In the genomic region with DNA sequence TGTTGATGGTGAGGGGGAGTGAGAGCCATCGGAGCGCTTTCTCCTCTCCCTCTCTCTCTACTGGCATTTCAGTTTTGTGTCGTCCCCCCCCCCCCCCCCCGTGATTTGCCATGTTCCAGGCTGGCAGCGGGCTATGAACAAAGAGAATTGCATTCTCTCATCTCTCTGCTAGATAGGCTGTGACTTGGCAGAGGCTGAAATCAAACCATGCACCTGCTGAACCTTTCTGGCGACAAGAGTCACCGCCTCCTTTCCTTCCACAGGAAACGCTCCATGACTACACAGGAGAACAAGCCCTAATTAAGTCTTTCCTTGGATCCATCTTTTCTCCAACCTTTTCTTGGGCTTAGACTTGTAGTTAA, we compare ENCODE assay signal across 9 mouse cellular contexts. TPM values are rescaled to one million over a fixed set of nuclear protein-coding genes. Genes with fewer than 3 reads are reported as not detected.
DNase-seq lines count a peak whose midpoint lies in the region; ATAC-seq and TF ChIP-seq lines count a peak whose summit lies in the region.
"Had no signal": no experiment of that assay in that cellular context is flagged by ENCODE, and none has a peak within 500 bp of the region (broad histone marks: within the 10 kb centered on the region; RNA-seq: fewer than 3 reads in every experiment).

No protein-coding gene starts in this region.

- H3K4me2 ChIP-seq in lung, embryonic 16.5 days (ENCODE audit: low read depth, low read length) = peak overlapping the region; percentile 30
- H3K4me2 ChIP-seq in forebrain, postnatal 0 days (ENCODE audit: low read depth) = peak overlapping the region; percentile 42
- peak overlapping the region; percentile 42 for H3K4me2 ChIP-seq in neural tube, embryonic 15.5 days

- no peak overlapping the region for H3K9ac ChIP-seq in lung, embryonic 16.5 days (ENCODE audit: low read length)
- no peak overlapping the region; the same call in 1 of the 2 replicates for H3K9ac ChIP-seq in forebrain, postnatal 0 days
- H3K9ac ChIP-seq in neural tube, embryonic 15.5 days (replicated peaks) = no peak overlapping the region

- DNase-seq in heart, embryonic 10.5 days (ENCODE audit: low spot score) = no peak
- no peak for DNase-seq in heart, postnatal 10 days
- no peak for DNase-seq in lung, adult 2 months
- DNase-seq in forebrain, postnatal 0 days = peak; percentile 37
- DNase-seq in T-cell, adult 2 months (ENCODE audit: low spot score) = no peak
- DNase-seq in urinary bladder, postnatal 4 days (ENCODE audit: low spot score in 2 of 2) = no peak

- H3K4me1 ChIP-seq in heart, embryonic 10.5 days = peaks cover 16% of the 10 kb centered on the region
- no peaks in the 10 kb centered on the region; the same call in 1 of the 2 replicates for H3K4me1 ChIP-seq in lung, embryonic 16.5 days (replicated peaks; ENCODE audit: control insufficient read depth, insufficient read depth, low read length)
- no peaks in the 10 kb centered on the region; the same call in 1 of the 2 replicates for H3K4me1 ChIP-seq in lung, adult 2 months (ENCODE audit: control insufficient read depth, insufficient read depth, low read length)
- peaks cover 3% of the 10 kb centered on the region; the same call in 1 of the 2 replicates for H3K4me1 ChIP-seq in forebrain, postnatal 0 days (ENCODE audit: insufficient read depth)
- H3K4me1 ChIP-seq in neural tube, embryonic 15.5 days = peaks cover 11% of the 10 kb centered on the region

- H3K36me3 ChIP-seq in heart, embryonic 10.5 days = no peaks in the 10 kb centered on the region
- no peaks in the 10 kb centered on the region for H3K36me3 ChIP-seq in lung, embryonic 16.5 days (ENCODE audit: control insufficient read depth, insufficient read depth, low read length)
- no peaks in the 10 kb centered on the region for H3K36me3 ChIP-seq in forebrain, postnatal 0 days (ENCODE audit: insufficient read depth)
- no peaks in the 10 kb centered on the region for H3K36me3 ChIP-seq in neural tube, embryonic 15.5 days

- no peak overlapping the region for H3K27ac ChIP-seq in heart, embryonic 10.5 days
- peak overlapping the region; percentile 57 for H3K27ac ChIP-seq in lung, embryonic 16.5 days (ENCODE audit: low read length)
- peak overlapping the region; percentile 70 for H3K27ac ChIP-seq in forebrain, postnatal 0 days (ENCODE audit: low read depth, low read length)
- H3K27ac ChIP-seq in neural tube, embryonic 15.5 days (replicated peaks) = no peak overlapping the region

- intact Hi-C loops in heart, postnatal 10 days (cut with DNase I) = loop anchor here (5.0 kb wide), 2 partner anchors 242 to 287 kb away; no protein-coding TSS in a partner anchor

- 48% methylated on average over 8 of the region's 8 CpGs for WGBS in heart, embryonic 10.5 days
- 31% methylated on average over 7 of the region's 8 CpGs for WGBS in lung, embryonic 16.5 days
- WGBS in lung, adult 2 months = 23% methylated on average over 7 of the region's 8 CpGs
- 22% methylated on average over 6 of the region's 8 CpGs for WGBS in forebrain, postnatal 0 days
- 45% methylated on average over 6 of the region's 8 CpGs for WGBS in neural tube, embryonic 15.5 days

- ATAC-seq in lung, embryonic 16.5 days (ENCODE audit: low read depth) = no peak
- peak; percentile 56; the same call in 1 of the 2 replicates for ATAC-seq in forebrain, postnatal 0 days
- ATAC-seq in neural tube, embryonic 15.5 days (ENCODE audit: low FRiP score) = no peak
- ATAC-seq: Patski had no signal

- H3K9me3 ChIP-seq in heart, embryonic 10.5 days = no peaks in the 10 kb centered on the region
- H3K9me3 ChIP-seq in lung, embryonic 16.5 days (ENCODE audit: control insufficient read depth, low read length) = no peaks in the 10 kb centered on the region
- H3K9me3 ChIP-seq in forebrain, postnatal 0 days (ENCODE audit: low read length) = no peaks in the 10 kb centered on the region
- H3K9me3 ChIP-seq in neural tube, embryonic 15.5 days (replicated peaks) = no peaks in the 10 kb centered on the region

- peaks cover 40% of the 10 kb centered on the region for H3K27me3 ChIP-seq in heart, embryonic 10.5 days (ENCODE audit: insufficient read depth, poor library complexity, severe bottlenecking)
- peaks cover 10% of the 10 kb centered on the region for H3K27me3 ChIP-seq in lung, embryonic 16.5 days (ENCODE audit: control insufficient read depth, insufficient read depth, low read depth, low read length)
- H3K27me3 ChIP-seq in forebrain, postnatal 0 days (ENCODE audit: insufficient read depth, low read length) = no peaks in the 10 kb centered on the region
- no peaks in the 10 kb centered on the region for H3K27me3 ChIP-seq in neural tube, embryonic 15.5 days (replicated peaks)
- H3K27me3 ChIP-seq: Patski had no signal

- peak overlapping the region; percentile 32; the same call in 1 of the 2 replicates for H3K4me3 ChIP-seq in heart, embryonic 10.5 days
- no peak overlapping the region for H3K4me3 ChIP-seq in lung, embryonic 16.5 days (ENCODE audit: low read length)
- H3K4me3 ChIP-seq in lung, adult 2 months (replicated peaks; ENCODE audit: extremely low read depth, low read depth, low read length) = no peak overlapping the region
- no peak overlapping the region for H3K4me3 ChIP-seq in forebrain, postnatal 0 days (ENCODE audit: low read depth, low read length)
- H3K4me3 ChIP-seq in neural tube, embryonic 15.5 days (replicated peaks) = no peak overlapping the region

- TF ChIP-seq CTCF in lung, adult 2 months (IDR thresholded peaks at IDR 0.05; ENCODE audit: insufficient read depth, low read length) = no peak
- TF ChIP-seq CTCF in forebrain, postnatal 0 days (IDR thresholded peaks at IDR 0.05; ENCODE audit: low read depth) = no peak

- no peak for TF ChIP-seq POLR2A in lung, adult 2 months (IDR thresholded peaks at IDR 0.05; ENCODE audit: borderline replicate concordance, extremely low read depth, low read depth, low read length)

RNA-seq across cellular contexts. Expression of gene Slc4a8, which starts 6.1 kb away (rescaled TPM):
- polyA plus RNA-seq in heart, embryonic 10.5 days (2016; fragmentation: Nextera tagmentation; extraction: Ambion mirVana) = 2.2 and 2.3 TPM in 2 replicates
- total RNA-seq in heart, postnatal 10 days (2021) = 1 to 10 TPM; 2.6 to 7.8 TPM
- polyA plus RNA-seq in lung, embryonic 16.5 days (2015; fragmentation: Nextera tagmentation; extraction: Ambion mirVana) = 2.5 and 4.2 TPM in 2 replicates
- polyA plus RNA-seq in lung, adult 2 months (2012; rRNA removed) = 4.3 and 4.4 TPM in 2 replicates
- 17.8 and 38.3 TPM in 2 replicates for total RNA-seq in forebrain, postnatal 0 days (2014; rRNA removed)
- polyA plus RNA-seq in forebrain, postnatal 0 days (2015; fragmentation: Nextera tagmentation; extraction: Ambion mirVana) = 30.3 and 31.2 TPM in 2 replicates
- 20.9 and 25.9 TPM in 2 replicates for polyA plus RNA-seq in neural tube, embryonic 15.5 days (2015; fragmentation: Nextera tagmentation; extraction: Ambion mirVana)

RNA-seq across cellular contexts. Expression of gene Galnt6, which starts 26.3 kb away (rescaled TPM):
- polyA plus RNA-seq in heart, embryonic 10.5 days (2016; fragmentation: Nextera tagmentation; extraction: Ambion mirVana) = 0.18 and 0.20 TPM in 2 replicates
- 1 to 10 TPM; 1.7 TPM for total RNA-seq in heart, postnatal 10 days (2021)
- 0.67 and 1.3 TPM in 2 replicates for polyA plus RNA-seq in lung, embryonic 16.5 days (2015; fragmentation: Nextera tagmentation; extraction: Ambion mirVana)
- polyA plus RNA-seq in lung, adult 2 months (2012; rRNA removed) = 3.8 and 4.0 TPM in 2 replicates
- 0.77 and 1.5 TPM in 2 replicates for total RNA-seq in forebrain, postnatal 0 days (2014; rRNA removed)
- polyA plus RNA-seq in forebrain, postnatal 0 days (2015; fragmentation: Nextera tagmentation; extraction: Ambion mirVana) = 0.24 and 0.47 TPM in 2 replicates
- polyA plus RNA-seq in neural tube, embryonic 15.5 days (2015; fragmentation: Nextera tagmentation; extraction: Ambion mirVana) = 0.33 and 1.5 TPM in 2 replicates

Comparison
In these comparisons a context has a peak if more than half of its experiments do, and no peak if none do; other contexts are left out.
1. H3K27ac ChIP-seq: peak in lung, embryonic 16.5 days (single experiment) and forebrain, postnatal 0 days (single experiment); none in heart, embryonic 10.5 days (single experiment) and neural tube, embryonic 15.5 days (single experiment).
2. Peak in every context shown above with its lines, with median percentiles within 50 percentile points of each other: H3K4me2 ChIP-seq.